Mouse (Mus musculus): ENCODE data around the gene Gm42372. TPM values are rescaled to one million over a fixed set of nuclear protein-coding genes. Genes with fewer than 3 reads are reported as not detected.

Gene Gm42372
- polyA plus RNA-seq (2012; ENCODE audit: low replicate concordance) = 1.1 and 1.4 TPM in 2 replicates

GRCm38 (mm10) chr7:16982859-16983568 lies at the start of gene Gm42372:
Gene Gm42372, plus strand, starts transcription at chr7:16983086.

GRCm38 (mm10) chr7:16944061-16944807 lies 38.7 kb upstream of the Gm42372 start, which contains the start of gene Pnmal2:
Gene Pnmal2, plus strand, starts transcription at chr7:16944682.

GRCm38 (mm10) chr7:16959539-16960187 lies 23.2 kb upstream of the Gm42372 start, which contains the start of gene Pnmal1:
Gene Pnmal1, plus strand, starts transcription at chr7:16959679.

GRCm38 (mm10) chr7:16992451-16992807 lies 9.5 kb downstream of the Gm42372 start, which contains the start of gene Ccdc8:
Gene Ccdc8, plus strand, starts transcription at chr7:16992708.

GRCm38 (mm10) chr7:17027588-17028343 lies 44.9 kb downstream of the Gm42372 start, which contains the start of gene Ppp5c:
Gene Ppp5c, minus strand, starts transcription at chr7:17027924.

Other genes with a start within 250 kb of the Gm42372 start
- 289 and 578 TPM in 2 replicates for gene Ap2s1, start 244.7 kb upstream of the Gm42372 start, polyA plus RNA-seq (2012; ENCODE audit: low replicate concordance)
- 36.7 and 59.7 TPM in 2 replicates for gene Slc1a5, start 201.7 kb upstream of the Gm42372 start, polyA plus RNA-seq (2012; ENCODE audit: low replicate concordance)
- 82.0 and 125 TPM in 2 replicates for gene Strn4, start 167.2 kb upstream of the Gm42372 start, polyA plus RNA-seq (2012; ENCODE audit: low replicate concordance)
- gene Fkrp, start 166.4 kb upstream of the Gm42372 start, polyA plus RNA-seq (2012; ENCODE audit: low replicate concordance) = 34.0 and 48.4 TPM in 2 replicates
- gene Prkd2, start 140.2 kb upstream of the Gm42372 start, polyA plus RNA-seq (2012; ENCODE audit: low replicate concordance) = 180 and 196 TPM in 2 replicates
- 1.0 and 2.8 TPM in 2 replicates for gene Dact3, start 107.8 kb upstream of the Gm42372 start, polyA plus RNA-seq (2012; ENCODE audit: low replicate concordance)
- not detected in 2 replicates for gene Gng8, start 91.3 kb upstream of the Gm42372 start, polyA plus RNA-seq (2012; ENCODE audit: low replicate concordance)
- 4.6 and 8.1 TPM in 2 replicates for gene Ptgir, start 76.6 kb upstream of the Gm42372 start, polyA plus RNA-seq (2012; ENCODE audit: low replicate concordance)
- 519 and 714 TPM in 2 replicates for gene Calm3, start 59.0 kb upstream of the Gm42372 start, polyA plus RNA-seq (2012; ENCODE audit: low replicate concordance)
- 0.10 and 0.17 TPM in 2 replicates for gene Pnmal2, start 38.4 kb upstream of the Gm42372 start, polyA plus RNA-seq (2012; ENCODE audit: low replicate concordance)
- not detected in 2 replicates for gene Pnmal1, start 23.4 kb upstream of the Gm42372 start, polyA plus RNA-seq (2012; ENCODE audit: low replicate concordance)
- 0.54 and 0.73 TPM in 2 replicates for gene Ccdc8, start 9.6 kb downstream of the Gm42372 start, polyA plus RNA-seq (2012; ENCODE audit: low replicate concordance)
- gene Ppp5c, start 44.8 kb downstream of the Gm42372 start, polyA plus RNA-seq (2012; ENCODE audit: low replicate concordance) = 89.0 and 144 TPM in 2 replicates
- 0.46 and 0.98 TPM in 2 replicates for gene Hif3a, start 79.3 kb downstream of the Gm42372 start, polyA plus RNA-seq (2012; ENCODE audit: low replicate concordance)
- not detected in 2 replicates for gene Psg16, start 91.0 kb downstream of the Gm42372 start, polyA plus RNA-seq (2012; ENCODE audit: low replicate concordance)
- not detected in 2 replicates for gene Ceacam3, start 167.2 kb downstream of the Gm42372 start, polyA plus RNA-seq (2012; ENCODE audit: low replicate concordance)
- not detected in 2 replicates for gene Psg29, start 220.4 kb downstream of the Gm42372 start, polyA plus RNA-seq (2012; ENCODE audit: low replicate concordance)

All from hematopoietic multipotent progenitor cell, adult 10-12 weeks (in vitro differentiated cells).